Mouse (Mus musculus) adipose tissue, adult 10 weeks (tissue): ENCODE results near the gene 1700008O03Rik. TPM values are rescaled to one million over a fixed set of nuclear protein-coding genes. Genes with fewer than 3 reads are reported as not detected.

Experiments
- polyA plus RNA-seq: library from polyadenylated mRNA; stranded (reverse); fragments of 350-450 nt; fragmentation: Illumina TruSeq; extraction: RNeasy Lipid Tissue Mini Kit (QIAGEN cat#74804); gene quantifications from one replicate; pipeline ENCODE4 v1.2.3, GENCODE M21; 2014; ENCODE audit warnings: low read depth, low replicate concordance

1700008O03Rik gene
- polyA plus RNA-seq = 0.37 TPM

DNA sequence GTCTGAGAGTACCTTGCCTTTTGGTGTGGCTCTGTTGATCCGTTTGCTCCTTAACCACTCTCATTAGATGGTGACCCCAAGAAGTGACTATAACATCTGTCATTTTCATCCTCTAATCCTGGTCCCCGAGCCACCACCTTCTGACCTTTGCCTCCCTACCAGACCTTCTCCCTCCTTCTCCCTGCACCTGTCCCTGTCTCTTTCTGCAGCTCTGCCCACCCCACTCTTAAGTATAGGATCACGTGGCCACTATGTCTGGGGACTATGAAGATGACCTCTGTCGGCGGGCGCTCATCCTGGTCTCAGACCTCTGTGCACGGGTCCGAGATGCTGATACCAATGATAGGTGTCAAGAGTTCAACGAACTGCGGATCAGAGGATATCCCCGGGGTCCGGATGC, at the start of gene 1700008O03Rik:
1700008O03Rik (minus strand) TSS at position 101 of the 400 bp plus-strand sequence.

GRCm38 (mm10) chr7:44428968-44429521, 43.4 kb upstream of the 1700008O03Rik start, which contains the start of gene Lrrc4b:
TSS of gene Lrrc4b (plus strand) at chr7:44429018.

GRCm38 (mm10) chr7:44383980-44384715, 1.5 kb downstream of the 1700008O03Rik start, which contains the start of gene Syt3:
TSS of gene Syt3 (plus strand) at chr7:44384102.

Other genes starting within 250 kb of the 1700008O03Rik start
- not detected for gene Klk1b16, start 249.1 kb downstream of the 1700008O03Rik start, polyA plus RNA-seq
- not detected for gene Klk1b24, start 197.6 kb downstream of the 1700008O03Rik start, polyA plus RNA-seq
- gene Klk1b3, start 187.6 kb downstream of the 1700008O03Rik start, polyA plus RNA-seq = 0.38 TPM
- gene Klk1b4, start 178.4 kb downstream of the 1700008O03Rik start, polyA plus RNA-seq = not detected
- 2.5 TPM for gene Klk1b5, start 169.9 kb downstream of the 1700008O03Rik start, polyA plus RNA-seq
- gene Klk1, start 160.5 kb downstream of the 1700008O03Rik start, polyA plus RNA-seq = 1.2 TPM
- gene Gm36864, start 149.6 kb downstream of the 1700008O03Rik start, polyA plus RNA-seq = 0.81 TPM
- gene 1700028J19Rik, start 139.1 kb downstream of the 1700008O03Rik start, polyA plus RNA-seq = 10.2 TPM
- gene 2410002F23Rik, start 139.1 kb downstream of the 1700008O03Rik start, polyA plus RNA-seq = 71.2 TPM
- gene Acp4, start 128.4 kb downstream of the 1700008O03Rik start, polyA plus RNA-seq = 0.31 TPM
- 37.4 TPM for gene Gm15517, start 124.4 kb downstream of the 1700008O03Rik start, polyA plus RNA-seq
- gene Clec11a, start 78.9 kb downstream of the 1700008O03Rik start, polyA plus RNA-seq = 7.8 TPM
- 0.61 TPM for gene Shank1, start 75.6 kb downstream of the 1700008O03Rik start, polyA plus RNA-seq
- gene Syt3, start 1.7 kb downstream of the 1700008O03Rik start, polyA plus RNA-seq = 3.9 TPM
- 0.20 TPM for gene Lrrc4b, start 43.2 kb upstream of the 1700008O03Rik start, polyA plus RNA-seq
- gene Aspdh, start 79.6 kb upstream of the 1700008O03Rik start, polyA plus RNA-seq = not detected
- 27.8 TPM for gene Josd2, start 82.2 kb upstream of the 1700008O03Rik start, polyA plus RNA-seq
- gene Emc10, start 110.7 kb upstream of the 1700008O03Rik start, polyA plus RNA-seq = 127 TPM
- gene Fam71e1, start 110.8 kb upstream of the 1700008O03Rik start, polyA plus RNA-seq = 31.7 TPM
- gene Mybpc2, start 138.8 kb upstream of the 1700008O03Rik start, polyA plus RNA-seq = 0.36 TPM
- gene Spib, start 146.3 kb upstream of the 1700008O03Rik start, polyA plus RNA-seq = 0.62 TPM
- gene Pold1, start 163.0 kb upstream of the 1700008O03Rik start, polyA plus RNA-seq = 10.1 TPM
- gene Nr1h2, start 168.1 kb upstream of the 1700008O03Rik start, polyA plus RNA-seq = 91.4 TPM
- 13.2 TPM for gene Napsa, start 186.6 kb upstream of the 1700008O03Rik start, polyA plus RNA-seq
- gene Kcnc3, start 204.8 kb upstream of the 1700008O03Rik start, polyA plus RNA-seq = 17.2 TPM